Mouse (Mus musculus) skeletal muscle tissue, adult 2 months (tissue): ENCODE data around the gene Tsks.

Experiments used
- DNase-seq: peaks from one replicate; pipeline ENCODE4 v3.0.0-alpha.2; 2012; ENCODE audit warnings: low read depth, low spot score

Tsks gene

DNA sequence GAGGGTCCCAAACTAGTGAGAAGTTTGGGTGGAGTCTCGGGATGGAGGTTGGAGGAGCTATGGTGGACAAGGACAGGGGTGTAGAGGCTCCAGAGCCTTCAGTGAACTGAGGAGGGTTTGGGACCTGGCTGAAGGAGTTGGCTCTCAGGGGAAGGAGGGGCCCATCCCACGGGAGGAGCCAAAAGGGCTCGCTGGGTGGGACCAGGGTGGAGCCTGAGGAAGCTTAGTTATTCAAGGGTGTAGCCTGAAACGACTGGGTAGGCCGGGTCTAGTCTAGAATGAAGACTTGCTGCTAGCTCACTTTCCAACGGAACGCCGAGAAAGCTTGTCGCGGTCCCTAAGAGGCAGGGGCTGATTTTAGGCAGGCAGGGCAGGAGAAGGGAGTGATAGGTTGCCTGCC lies 9.0 kb downstream of the Tsks start:
- peak; percentile 57 for DNase-seq

DNA sequence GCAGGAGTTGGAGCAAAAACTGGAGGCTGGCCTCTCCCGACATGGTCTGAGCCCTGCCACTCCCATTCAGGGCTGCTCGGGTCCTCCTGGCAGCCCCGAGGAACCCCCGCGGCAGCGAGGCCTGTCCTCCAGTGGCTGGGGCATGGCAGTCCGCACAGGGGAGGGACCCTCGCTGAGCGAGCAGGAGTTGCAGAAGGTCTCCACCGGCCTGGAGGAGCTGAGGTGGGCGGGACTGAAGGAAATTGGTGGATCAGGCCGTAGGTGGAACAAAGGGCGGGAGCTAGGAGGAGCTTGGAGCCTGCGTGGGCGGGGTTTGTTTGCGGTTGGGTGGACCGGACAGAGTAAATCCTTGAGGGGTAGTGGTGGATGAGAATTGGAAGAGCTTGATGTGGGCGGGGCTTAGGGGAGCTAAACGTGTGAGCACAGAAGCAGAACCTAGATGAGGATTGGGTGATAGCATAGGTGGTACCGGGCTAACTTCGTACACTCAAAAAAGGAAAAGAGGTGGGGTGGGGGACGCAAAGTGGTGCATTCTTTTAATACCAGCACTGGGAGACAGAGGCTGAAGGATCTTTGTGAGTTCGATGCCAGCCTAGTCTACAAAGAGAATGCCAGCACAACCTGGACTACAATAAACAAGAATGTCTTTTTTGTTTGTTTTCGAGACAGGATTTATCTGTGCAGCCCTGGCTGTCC lies 9.8 kb downstream of the Tsks start:
- peak; percentile 92 for DNase-seq

DNA sequence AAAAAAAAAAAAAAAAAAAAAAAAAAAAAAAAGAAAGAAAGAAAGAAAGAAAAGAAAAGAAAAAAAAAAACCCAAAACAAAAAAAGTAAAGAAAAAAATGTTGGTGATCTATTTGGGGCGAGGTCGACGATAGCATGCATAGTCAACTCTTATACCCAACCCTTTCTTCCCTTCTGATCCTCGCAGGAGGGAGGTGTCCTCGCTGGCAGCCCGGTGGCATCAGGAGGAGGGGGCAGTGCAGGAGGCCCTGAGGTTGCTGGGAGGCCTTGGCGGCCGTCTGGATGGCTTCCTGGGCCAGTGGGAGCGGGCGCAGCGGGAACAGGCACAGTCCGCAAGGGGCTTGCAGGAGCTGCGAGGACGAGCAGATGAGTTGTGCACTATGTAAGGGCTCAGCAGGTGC lies 10.6 kb downstream of the Tsks start:
- no peak for DNase-seq

DNA sequence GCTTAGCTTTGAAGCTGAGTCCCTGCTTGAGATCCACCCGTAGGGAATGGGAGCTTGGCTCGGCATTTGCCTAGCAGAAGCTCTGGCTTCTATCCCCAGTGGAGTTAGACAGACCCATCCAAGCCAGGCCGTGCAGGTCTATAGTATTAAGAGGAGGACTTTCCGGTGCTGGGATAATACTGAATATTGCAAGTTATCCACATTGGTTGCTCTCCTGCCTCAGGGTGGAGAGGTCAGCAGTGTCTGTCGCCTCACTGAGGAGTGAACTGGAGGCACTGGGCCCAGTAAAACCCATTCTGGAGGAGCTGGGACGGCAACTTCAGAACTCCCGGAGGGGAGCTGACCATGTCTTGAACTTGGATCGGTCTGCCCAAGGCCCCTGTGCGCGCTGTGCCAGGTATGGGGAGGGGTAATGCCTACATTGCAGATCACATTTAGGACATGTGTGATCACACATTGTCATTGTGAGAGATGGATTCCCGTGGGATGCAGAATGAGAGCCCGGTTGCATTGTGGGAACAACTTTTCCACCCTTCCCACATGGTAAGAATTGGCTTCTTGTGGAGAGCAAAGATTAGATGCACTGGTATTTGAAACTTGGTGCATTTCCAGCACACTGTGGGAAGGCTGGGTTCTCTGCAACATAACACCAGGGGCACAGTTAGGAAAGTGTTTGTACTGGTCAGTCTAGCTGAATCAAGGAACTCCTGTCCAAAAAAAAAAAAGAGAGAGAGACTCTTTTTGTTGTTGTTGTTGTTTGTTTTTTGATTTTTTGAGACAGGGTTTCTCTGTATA lies 11.3 kb downstream of the Tsks start:
- DNase-seq = no peak

DNA sequence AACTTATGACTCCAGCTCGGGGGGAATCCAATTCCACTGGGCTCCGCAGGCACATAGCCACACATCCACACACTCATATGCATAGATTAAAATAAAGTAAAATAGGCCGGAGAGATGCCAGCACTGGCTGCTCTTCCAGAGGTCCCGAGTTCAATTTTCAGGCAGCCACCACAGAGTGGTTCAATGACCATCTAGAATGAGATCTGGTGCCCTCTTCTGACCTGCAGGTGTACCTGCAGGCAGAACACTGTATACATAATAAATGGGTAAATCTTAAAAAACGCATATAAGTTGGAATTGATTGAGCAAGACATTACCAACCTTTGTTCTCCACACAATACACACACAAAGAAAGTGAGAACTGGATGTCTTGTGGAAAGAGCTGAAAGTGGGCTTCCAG lies 12.6 kb downstream of the Tsks start:
- DNase-seq = no peak

DNA sequence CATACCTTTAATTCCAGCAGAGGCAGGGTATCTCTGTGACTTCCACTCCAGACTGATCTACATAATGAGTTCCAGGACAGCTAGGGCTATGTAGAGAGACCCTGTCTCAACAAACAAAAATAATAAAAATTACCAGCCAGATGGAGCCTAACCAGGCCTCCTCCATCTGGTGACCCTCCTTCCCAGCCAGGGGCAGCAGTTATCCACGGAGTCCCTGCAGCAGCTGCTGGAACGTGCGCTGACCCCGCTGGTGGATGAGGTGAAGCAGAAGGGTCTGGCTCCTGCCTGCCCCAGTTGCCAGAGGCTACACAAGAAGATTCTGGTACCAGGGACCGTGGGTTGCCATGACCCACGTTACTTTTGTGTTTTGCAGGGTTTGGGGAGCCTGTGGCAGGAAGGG lies 13.3 kb downstream of the Tsks start:
- DNase-seq = no peak

DNA sequence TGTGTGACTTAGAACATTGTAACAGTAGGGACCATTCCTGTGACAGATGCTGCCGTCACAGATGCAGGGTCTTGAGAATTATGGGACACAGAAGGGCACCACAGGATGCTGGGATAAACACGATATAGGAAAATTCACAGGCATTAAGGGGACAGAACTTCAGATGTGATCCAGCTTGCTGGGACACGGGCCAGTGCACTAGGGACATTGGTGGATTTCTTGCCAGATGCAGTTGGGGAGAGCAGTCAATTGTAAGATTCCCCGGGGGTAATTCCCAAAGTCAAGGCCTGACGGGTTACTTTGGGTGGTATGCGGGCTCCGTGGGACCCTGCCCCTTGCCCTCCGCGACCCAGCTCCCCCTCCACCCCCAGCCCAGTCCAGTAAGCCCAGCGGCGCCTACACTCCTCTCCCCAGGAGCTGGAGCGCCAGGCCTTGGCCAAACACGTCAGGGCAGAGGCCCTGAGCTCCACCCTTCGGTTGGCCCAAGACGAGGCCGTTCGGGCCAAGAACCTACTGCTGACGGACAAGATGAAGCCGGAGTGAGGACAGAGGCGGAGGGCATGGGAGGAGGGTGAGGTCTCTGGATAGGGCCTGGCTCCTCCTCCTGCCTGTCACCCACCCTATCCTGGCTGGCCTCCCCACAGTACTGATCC lies 14.3 kb downstream of the Tsks start:
- peak; percentile 65 for DNase-seq

DNA sequence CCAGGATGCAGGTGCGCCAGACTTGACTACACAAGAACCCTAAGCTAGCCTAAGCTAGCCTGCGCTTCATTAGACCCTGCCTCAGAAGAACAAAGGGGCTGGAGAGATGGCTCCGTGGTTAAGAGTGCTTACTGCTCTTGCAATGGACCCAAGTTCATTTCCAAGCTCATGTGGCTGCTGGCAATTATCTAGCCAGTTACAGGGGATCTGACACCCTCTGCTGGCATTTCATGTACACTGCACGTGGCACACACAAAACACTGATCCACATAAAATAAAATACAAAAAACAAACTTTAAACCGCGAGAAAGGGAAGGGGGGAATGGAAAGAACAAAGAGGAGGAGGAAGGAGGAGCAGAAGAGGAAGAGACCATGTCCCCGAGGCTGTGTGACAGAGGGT lies 15.2 kb downstream of the Tsks start:
- DNase-seq = peak; percentile 54

DNA sequence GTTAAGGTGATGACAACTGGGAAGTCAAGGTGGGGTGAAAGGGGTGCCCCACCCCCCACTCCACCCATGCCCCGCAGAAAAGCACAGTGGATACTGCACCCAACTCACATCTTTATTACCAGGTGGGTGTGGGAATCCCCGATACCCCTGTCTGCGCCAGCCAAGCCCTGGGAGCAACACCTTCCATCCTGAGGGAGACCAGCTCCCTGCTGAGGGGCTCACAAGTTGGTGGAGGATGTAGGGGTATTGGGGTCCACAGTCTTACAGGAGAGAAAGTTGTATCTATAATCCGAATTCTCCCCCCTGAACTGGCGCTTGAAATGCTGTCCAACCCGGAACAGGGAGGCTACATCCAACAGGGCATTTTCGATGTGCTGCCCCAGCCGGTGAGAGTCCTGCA lies 16.3 kb downstream of the Tsks start:
- no peak for DNase-seq

DNA sequence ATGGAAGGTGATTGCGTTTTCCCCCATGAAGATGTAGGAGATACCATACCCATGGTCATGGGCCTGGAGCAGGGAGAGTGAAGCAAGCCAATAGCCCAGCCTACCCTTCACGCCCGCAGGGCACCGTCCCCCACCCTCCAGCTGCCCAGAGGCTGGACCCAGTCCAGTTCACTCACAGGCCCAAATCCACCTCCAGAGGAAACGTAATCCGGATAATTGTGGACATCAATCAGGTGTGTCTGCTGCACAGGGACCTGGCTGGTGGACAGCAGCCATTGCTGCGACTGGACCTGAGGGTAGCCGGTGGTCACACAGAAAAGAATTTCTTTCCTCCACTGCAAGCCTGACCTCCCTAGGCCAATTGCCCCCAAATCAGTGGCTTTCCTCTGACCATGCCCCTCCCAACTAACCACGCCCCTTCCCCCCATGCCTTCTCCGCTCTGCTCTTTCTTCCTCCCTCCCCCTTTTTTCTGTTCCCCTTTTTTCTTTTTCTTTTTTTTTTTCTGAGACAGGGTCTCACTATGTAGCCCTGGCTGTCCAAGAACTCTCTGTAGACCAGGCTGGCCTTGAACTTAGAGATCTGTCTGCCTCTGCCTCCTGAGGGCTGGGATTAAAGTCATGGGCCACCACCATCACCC lies 17.0 kb downstream of the Tsks start:
- DNase-seq = no peak

DNA sequence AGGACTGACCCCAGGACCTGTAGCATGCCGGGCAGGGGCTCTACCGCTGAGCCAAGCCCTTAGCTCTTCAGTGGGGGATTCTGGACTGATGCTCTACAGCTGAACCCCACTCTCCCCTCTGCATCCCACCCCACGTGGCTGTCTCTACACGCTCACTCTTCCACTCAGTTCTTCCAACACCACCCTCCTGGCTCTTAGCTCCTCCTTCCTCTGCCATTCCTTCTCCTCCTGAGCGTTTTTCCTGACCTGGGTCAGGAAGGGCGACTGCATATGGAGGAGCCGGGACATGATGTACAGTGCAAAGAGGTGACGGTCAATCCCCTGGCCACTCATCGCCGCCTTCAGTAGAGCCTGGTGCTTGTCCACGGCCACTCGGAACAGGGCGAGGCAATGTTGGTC lies 17.5 kb downstream of the Tsks start:
- DNase-seq = no peak

DNA sequence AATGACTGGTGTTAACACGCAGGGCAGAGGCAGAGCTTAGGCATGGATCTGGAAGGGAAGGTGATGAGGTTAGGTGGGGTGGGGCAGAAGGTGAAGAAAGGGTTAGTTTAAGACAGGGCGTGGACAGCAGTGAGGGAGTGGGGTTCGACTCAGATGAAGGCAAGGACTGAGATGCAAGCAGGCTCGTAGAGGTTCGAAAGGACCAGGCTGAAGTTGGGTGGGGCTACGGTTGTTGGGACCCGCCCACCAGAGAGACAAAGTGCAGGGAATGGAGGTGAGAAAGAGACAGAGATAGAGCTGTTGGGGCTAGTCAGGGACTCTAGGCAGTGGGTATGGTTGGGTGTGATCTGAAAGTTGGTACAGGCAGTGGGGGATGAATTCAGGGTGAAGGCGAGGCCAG lies 19.3 kb downstream of the Tsks start:
- DNase-seq = no peak

DNA sequence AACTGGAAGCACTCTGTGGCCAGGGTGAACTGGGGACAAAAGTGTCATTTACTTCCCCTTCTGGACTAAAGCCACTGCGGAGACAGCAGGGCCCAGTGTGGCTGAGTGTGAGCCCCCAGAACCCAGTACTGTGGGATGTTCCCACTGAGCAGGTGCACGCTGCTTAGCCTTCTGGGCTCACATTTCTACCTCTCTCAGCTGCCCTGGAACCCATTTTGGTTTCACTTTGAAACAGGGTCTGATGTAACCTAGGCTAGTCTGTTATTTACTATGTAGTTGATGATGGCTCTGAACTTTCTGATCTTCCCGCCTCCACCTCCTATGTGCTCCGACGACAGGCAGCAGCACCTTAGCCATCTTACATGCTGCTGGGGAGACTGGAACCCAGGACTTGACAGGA lies 19.8 kb downstream of the Tsks start:
- DNase-seq = no peak

DNA sequence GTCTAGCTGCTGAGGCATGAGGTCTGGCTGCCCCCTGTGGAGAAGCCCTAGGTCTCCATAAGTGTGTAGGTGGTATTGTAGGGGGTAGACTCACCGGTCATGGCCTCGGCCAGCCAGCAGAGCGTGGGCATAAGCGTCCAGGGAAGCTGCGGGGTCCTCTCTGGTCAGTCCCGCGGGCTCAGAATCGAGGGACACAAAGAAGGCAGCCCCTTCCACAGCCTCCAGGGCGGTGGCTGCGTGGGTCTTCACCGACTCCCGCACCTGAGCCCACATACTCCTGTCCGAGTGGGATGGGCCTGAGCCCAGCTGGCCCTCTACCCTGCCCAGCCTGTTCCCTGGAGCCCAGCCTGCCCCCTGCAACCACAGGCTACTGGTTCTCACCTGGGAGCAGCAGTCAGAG lies 22.0 kb downstream of the Tsks start:
- no peak for DNase-seq

DNA sequence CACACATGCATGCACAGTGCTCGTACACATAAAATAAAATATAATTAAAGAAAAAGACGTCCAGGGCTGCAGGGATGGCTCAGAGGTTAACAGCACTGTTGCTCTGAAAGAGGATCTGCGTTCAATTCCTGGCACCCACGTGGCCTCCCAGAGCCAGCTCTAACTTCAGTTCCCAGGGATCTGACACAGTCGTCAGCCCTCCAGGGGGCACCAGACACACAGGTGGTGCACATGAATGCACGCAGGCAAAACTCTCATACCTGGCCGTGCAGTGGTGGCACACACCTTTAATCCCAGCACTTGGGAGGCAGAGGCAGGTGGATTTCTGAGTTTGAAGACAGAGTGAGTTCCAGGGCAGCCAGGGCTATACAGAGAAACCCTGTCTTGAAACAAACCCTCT lies 23.0 kb downstream of the Tsks start:
- DNase-seq = no peak

DNA sequence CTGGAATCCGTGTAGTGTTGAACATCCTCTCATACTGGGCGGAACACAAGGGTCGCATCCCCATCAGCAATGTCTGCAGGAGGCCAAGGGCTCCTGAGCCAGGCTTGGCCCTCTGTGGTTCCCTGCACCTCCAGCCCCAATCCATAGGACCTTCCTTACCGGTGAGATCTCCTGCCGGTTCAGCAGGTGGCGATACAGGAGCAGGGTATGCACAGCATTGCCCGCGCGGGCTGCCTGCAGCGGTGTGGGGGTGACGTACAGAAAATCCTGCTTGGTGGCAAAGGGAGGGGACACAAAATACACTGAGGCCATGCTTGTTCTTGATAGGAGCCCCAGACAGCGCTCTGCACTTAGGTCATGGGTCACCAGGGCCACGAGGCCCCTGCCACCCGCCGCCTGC lies 23.6 kb downstream of the Tsks start:
- no peak for DNase-seq

DNA sequence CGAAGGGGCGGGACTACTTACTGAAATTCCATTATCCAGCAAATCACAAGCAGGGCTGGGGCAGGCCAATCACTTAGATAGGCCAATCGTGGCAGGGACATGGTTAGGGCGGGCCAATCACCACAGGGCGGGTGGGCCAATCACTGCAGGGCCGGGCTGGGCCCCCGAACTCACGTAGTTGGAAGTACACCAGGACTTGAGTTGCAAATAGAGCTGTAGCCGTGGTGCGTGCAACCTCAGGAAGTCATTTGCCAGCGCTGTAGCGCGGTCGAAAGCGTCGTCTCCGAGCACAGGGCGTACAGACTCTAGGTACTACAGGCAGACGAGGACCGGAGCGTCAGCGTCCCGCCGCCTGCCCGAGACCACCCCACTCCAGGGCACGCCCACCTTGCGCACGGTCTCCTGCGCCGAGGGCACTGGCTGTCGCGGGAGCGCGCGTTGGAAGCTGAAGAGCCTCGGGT lies 27.3 kb downstream of the Tsks start:
- DNase-seq = peak; percentile 85

DNA sequence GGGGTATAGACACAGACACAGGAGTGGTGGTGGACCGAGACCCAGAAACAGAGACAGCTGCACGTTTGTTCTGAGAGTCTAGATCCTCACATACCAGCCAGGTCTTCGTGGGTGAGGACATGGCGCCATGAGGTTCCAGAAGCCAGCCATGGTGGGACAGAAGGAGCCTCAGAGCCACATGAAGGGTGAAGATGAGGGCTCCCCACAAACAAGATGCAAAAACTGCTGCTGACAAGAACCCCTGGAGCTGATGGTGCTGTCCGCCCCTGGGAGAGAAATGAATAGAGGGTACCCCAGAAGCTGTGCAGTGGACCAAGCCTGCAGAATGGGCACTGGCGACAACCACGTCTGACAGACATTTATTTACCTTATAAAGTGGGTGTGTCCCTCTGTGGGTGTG lies 28.1 kb downstream of the Tsks start:
- DNase-seq = no peak

DNA sequence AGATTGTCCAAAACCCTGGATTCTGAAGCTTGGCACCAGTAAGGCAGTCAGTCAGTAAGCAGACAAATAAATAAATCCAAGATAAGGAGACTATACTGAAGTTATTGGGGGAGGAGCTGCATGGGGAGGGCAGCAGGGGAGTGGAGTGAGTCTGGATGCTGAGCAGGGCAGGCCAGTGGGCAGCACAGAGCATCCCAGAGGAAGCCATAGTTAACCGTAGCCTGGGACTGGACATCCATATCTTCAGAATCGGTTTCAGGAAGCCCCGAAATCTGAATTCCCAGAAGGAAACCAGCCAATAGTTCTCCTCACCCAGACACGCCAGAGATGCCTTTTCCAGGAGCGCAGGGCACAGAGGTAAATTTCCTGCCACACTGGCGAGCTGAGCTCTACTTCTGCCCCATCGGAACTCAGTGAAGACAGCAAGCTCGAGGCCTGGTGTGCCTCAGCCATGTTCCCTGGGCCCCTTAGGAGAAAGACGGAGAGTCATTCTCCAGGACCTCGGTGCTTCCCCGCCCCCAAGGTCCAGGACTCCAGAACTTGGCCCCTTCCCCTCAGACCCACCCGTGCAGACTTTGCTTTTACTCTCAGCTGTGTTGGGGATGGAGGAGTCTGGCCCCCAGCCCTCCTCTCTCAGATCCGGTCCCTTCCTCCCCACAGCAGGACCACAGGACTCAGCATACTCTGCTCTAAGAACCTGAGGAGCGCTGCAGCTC lies 30.6 kb downstream of the Tsks start:
- DNase-seq = no peak

DNA sequence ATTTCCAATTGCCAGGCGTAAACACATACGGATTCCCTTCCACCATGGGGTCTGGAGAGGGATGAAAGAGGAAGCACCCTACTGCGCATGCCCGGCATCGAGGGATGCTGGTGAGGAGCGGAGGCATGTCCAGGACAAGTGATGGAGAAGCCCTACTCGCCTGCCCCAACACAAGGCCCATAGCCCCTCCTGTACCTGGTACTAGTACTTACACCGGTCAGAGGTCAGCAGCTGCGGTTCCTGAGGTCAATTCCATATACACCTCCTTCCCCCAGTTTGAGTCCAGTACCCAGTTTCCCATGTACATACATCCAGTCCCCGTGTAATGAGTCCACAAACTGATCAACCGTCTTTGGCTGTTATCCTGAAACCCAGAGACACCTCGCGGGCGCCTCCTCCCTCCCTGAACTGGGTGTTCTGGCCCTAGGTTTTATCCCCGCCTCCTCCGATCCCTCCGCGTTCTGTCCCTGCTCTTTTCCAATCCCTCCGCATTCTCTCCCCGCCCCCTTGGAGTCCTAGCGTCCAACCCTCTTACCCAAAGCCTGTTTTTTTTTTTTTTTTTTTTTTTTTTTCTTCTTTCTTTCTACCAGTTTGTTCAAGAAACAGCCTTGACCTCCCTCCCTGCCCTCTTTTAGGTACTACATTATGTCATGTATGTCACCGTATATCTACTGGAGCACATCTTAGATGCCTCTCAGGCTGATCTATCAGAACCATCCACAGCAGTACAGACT lies 31.5 kb downstream of the Tsks start, which contains the start of gene Cpt1c:
Gene Cpt1c (minus strand): TSS at position 469 of the 734 bp plus-strand sequence.
- DNase-seq = no peak

DNA sequence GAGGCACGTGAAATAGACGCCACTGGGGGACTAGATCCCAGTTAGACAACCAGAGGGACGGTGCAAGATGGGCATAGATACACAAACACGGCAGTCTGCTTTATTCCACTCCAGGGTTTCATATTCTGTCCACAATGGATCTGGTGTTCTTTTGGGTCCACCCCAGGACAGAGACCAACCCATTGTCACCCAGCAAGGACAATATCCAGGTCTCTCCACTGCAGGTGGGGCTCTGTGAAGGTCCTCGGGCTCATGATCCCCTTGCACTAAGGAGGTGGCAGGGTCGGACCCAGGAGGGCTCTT lies 32.1 kb downstream of the Tsks start:
- DNase-seq = no peak
